Mouse (Mus musculus) cerebellum, adult 11-12 months (tissue): ENCODE results near the gene Gpr22.

Experiments used
- DNase-seq: peaks from one replicate; pipeline ENCODE4 v3.0.0; 2022

The Gpr22 gene

GRCm38 (mm10) chr12:31713600-31713999, at the start of gene Gpr22:
Gpr22 (minus strand) TSS chr12:31713947.
- peak; percentile 84 for DNase-seq

DNA sequence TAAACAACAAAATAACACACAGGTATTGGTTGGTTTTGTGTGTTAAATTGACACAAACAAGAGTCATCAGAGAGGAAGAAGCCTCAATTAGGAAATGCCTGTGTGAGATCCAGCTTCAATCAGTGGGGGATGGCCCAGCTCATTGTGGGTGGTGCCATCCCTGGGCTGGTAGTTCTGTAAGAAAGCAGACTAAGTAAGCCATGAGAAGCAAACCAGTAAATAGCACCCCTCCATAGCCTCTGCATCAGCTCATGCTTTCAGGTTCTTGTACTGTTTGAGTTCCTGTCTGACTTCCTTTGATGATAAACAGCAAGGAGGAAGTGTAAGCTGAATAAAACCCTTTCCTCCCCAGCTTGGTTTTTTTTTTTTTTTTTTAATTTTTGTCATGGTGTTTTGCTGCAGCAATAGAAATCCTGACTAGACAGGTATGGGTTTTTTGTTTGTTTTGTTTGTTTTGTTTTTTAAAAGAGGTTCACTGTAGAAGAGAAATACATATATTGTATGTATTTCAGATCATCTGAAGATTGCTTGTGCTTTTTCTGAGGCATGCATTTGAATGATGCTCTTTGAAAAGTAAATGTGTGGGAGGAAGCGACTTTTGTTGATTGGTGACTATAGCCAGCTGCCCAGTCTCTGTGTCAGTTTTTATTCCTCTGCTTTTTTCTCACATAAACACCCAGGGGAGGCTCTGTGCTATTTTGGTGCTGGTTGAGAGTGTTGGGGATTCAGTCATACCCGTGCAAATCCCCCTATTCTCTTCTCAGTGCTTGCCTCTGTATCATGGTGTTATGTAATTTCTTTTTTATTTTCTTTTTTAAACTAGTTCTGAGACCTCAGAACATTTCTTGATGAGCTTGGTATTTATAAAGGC, 42.4 kb upstream of the Gpr22 start:
- no peak for DNase-seq

GRCm38 (mm10) chr12:31754465-31754864, 40.7 kb upstream of the Gpr22 start:
- DNase-seq: no peak

GRCm38 (mm10) chr12:31749846-31750245, 36.1 kb upstream of the Gpr22 start:
- DNase-seq: no peak

- DNase-seq: no peak
Measured at GRCm38 (mm10) chr12:31747301-31747700, 33.6 kb upstream of the Gpr22 start.

GRCm38 (mm10) chr12:31734616-31735015, 20.9 kb upstream of the Gpr22 start:
- no peak for DNase-seq

GRCm38 (mm10) chr12:31730126-31730525, 16.4 kb upstream of the Gpr22 start:
- no peak for DNase-seq

DNA sequence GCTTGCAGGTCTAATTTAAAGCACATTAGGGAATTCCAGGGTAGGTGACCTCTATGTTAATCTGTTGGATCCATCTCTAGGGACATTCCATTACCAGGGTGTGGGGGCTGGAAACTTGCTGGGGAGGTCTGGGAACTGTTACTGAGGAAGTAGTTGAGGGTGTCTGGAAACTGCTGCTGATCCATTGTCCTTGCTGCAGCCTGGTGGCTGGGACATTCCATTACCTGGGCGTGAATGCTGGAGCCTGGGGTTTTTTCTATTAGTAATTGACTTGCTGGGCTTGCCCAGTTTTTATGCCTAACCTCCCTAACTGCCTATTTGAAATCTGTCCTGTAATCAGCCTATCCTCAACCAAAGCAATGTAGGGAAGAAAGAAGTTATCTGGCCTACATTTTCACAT, 13.0 kb upstream of the Gpr22 start:
- no peak for DNase-seq

GRCm38 (mm10) chr12:31725511-31726275, 11.9 kb upstream of the Gpr22 start:
- DNase-seq: no peak

DNA sequence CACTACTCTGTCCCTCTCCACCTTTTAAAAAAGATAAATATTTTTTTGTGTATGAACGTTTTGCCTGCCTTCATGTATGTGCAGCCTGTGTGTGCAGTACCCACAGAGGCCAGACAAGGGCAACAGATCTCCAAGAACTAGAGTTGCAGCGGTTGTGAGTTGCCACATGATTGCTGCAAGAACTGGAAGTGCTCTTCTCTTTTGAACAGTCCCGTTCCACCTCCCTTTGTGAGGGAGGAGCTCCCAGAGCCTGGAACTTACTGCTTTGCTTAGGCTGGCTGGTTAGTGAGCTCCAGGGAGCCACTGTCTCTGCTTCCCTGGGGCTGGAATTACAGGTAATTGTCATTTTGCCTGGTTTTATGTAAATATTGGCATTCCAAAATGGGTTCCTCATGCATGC, 10.8 kb upstream of the Gpr22 start:
- DNase-seq: no peak

DNA sequence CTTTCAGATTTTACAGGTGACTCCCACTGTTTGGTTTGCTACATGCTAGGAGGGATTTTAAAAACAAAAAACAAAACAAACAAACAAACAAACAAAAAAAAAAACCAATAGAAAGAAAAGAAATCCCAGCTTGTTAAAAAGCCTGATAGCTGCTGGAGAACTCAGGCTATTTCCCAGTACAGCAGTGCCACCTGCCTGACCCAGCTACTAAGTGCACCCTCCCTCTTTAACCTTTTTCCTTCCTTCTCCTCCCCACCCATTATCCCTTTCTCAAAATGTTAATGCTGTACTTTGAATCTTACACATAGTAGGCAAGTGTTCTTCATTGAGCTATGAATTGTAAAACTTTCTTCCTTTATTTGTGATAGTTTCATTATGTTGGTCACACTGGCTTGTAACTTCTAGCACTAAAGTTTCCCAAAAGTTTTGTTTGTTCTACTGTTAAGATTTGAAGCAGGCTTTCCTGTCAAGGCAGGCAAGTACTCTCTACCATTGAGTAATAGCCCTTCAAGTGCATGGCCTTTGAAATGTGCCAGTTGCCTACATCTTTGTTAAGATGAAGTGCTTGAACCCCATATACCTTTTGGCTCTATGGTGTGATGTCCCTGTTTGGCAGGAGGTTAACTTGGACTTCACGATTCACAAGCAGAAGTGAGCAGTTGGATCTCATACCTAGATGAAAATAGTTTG, 6.0 kb upstream of the Gpr22 start:
- no peak for DNase-seq

DNA sequence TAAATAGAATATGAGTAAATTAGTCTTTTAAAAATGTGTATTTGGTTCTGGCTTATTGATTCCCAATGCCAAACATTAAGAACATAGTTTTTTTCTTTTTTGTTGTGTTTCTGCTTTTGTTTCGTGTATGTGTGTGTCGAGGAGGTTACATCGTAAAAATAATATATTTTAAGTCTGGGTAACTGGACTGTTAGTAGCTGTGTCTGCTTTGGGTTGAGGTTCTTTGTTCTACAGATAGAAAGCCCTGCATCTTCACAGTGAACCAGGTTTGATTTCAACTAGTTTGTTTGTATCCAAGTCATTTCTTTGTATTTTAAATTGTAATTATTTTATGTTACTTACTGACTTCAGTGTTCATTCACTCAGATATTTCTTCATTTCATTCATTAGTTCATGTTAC, 323 bp upstream of the Gpr22 start:
- no peak for DNase-seq

DNA sequence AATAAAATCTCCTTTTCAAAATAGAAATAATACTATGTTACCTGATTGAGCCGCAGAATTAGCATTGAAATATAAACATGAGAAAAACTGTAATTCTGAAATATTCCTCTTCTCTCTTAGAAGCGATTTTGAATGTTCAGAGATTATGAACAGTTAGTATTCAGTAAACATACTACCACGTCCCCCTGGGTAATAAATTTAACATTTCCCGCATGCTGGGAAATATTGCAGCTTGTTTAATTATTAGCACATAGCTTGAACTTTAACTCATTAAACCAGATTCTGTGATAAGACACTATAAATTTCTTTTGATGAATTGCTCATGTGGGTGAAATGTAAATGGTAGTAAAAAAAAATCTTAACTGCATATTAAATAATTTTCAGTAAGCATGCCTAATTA, 1.0 kb downstream of the Gpr22 start:
- no peak for DNase-seq

GRCm38 (mm10) chr12:31712233-31712632, 1.5 kb downstream of the Gpr22 start:
- no peak for DNase-seq

DNA sequence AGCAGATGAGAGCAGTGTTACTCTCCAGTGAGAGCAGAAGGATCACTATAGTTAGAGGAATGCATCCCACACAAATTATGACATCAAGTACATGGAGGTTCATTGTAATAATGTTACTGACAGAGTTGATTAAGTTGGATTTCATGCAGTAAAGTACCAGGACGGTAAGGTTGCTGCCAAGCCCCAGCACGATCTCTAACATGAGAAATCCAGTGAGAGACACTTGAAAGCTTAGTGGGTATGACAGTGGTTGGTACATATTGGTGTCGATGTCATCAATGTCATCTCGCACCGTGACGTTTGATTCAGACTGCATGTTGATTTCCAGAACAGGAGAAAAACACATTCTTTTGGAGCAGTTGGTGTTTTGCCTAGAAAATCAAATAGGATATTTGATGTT, 4.1 kb downstream of the Gpr22 start:
- DNase-seq: no peak

GRCm38 (mm10) chr12:31707531-31707930, 6.2 kb downstream of the Gpr22 start:
- no peak for DNase-seq

- no peak for DNase-seq
Measured at GRCm38 (mm10) chr12:31706168-31706567, 7.6 kb downstream of the Gpr22 start.

DNA sequence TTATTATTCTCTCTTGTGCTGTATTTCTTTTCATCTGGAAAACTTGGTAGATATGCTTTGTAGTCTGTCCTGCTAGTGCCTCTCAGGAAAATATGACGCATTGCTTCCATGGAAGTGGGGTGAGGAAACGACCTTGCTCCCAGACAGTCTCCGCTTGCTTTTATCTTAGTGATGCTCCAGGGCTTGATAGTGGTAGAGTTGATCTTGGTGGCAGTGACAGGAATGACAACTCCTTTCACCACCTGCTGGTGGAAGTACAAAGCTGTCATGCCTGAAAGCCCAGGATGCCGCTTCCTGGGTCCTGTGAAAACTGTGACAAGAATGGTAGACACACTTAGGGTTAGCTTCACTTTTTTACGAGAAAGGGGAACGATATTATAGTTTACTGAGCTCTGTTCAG, 9.8 kb downstream of the Gpr22 start:
- no peak for DNase-seq

GRCm38 (mm10) chr12:31701411-31701810, 12.3 kb downstream of the Gpr22 start:
- no peak for DNase-seq

GRCm38 (mm10) chr12:31700623-31701347, 13.0 kb downstream of the Gpr22 start:
- no peak for DNase-seq

DNA sequence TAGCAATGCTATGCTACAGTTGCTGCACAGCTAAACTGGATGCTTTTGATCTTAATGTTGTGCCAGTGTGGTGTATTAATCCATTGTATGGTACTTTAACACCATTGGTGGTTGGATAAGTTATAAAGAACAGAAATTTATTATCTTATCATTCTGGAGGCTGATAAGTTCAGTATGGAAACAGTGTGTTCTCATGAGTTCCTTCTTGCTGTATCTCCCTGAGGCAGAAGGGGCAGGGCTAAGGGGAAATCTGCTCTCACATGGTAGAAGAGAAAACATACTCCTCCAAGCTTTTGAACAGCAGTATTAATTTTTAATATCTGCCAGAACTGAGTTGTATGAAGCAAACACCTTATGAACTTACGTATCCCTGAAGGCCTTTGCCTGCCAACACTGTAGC, 20.5 kb downstream of the Gpr22 start:
- DNase-seq: no peak

- DNase-seq: no peak
Measured at GRCm38 (mm10) chr12:31686679-31687078, 27.1 kb downstream of the Gpr22 start.

GRCm38 (mm10) chr12:31667187-31667586, 46.6 kb downstream of the Gpr22 start:
- no peak for DNase-seq
